Mouse (Mus musculus): ENCODE results near the gene Ccdc28b. TPM values are rescaled to one million over a fixed set of nuclear protein-coding genes. Genes with fewer than 3 reads are reported as not detected.
A peak's percentile ranks its signal among the peaks of the same experiment; 100 is the strongest.

Gene Ccdc28b
- polyA plus RNA-seq, 1 experiment from 2014 or later = 127 TPM

- H3K4me1 ChIP-seq (ENCODE audit: control insufficient read depth, insufficient read depth, low read length) = no peaks in the 10 kb centered on the region
- peaks cover 98% of the 10 kb centered on the region for H3K36me3 ChIP-seq (ENCODE audit: control insufficient read depth, insufficient read depth, low read length)
- WGBS = 78% methylated on average over 4 of the region's 4 CpGs
- ATAC-seq (ENCODE audit: low FRiP score, low TSS enrichment) (no peak), DNase-seq (peak; percentile 34)
- no peak overlapping the region; the same call in 1 of the 2 replicates for H3K9ac ChIP-seq (replicated peaks; ENCODE audit: low read length)
- H3K27ac ChIP-seq (replicated peaks; ENCODE audit: low read depth, low read length) = no peak overlapping the region
- H3K4me2 ChIP-seq (ENCODE audit: low read length) = no peak overlapping the region
- H3K9me3 ChIP-seq (ENCODE audit: control insufficient read depth, low read length) = no peaks in the 10 kb centered on the region
- H3K27me3 ChIP-seq (ENCODE audit: control insufficient read depth, insufficient read depth, low read length) = no peaks in the 10 kb centered on the region
- no peak overlapping the region for H3K4me3 ChIP-seq (replicated peaks; ENCODE audit: low read depth, low read length)
These were observed 7.2 kb upstream of the Ccdc28b start for GRCm38 (mm10) chr4:129630944-129631343.

DNA sequence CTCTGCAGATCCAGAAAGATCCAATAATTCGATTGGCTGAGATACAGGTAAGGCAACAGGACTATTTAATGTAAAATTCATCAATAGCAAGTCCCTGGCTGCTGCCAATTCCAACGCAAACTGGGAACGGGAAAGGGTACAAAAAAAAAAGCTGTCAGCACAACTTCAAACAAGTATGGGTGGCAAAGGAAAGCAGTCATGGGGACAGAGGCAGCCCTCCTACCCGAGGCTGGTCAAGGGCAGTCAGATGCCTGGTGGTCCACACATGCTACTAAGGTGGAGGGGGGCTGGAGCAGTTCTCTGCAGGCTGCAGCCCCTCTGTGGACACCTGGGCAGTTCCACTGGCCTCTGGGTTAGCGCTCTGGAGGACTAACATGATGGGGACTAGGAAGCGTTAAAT lies 2.3 kb upstream of the Ccdc28b start:
- Histone ChIP-seq H3K27ac (replicated peaks; ENCODE audit: low read depth, low read length) (peak overlapping the region; percentile 94; the same call in 1 of the 2 replicates), H3K36me3 (ENCODE audit: control insufficient read depth, insufficient read depth, low read length) (peaks cover 55% of the 10 kb centered on the region), H3K4me2 (ENCODE audit: low read length) (no peak overlapping the region), H3K9me3 (ENCODE audit: control insufficient read depth, low read length) (no peaks in the 10 kb centered on the region), H3K4me1 (ENCODE audit: control insufficient read depth, insufficient read depth, low read length) (peaks cover 31% of the 10 kb centered on the region), H3K4me3 (replicated peaks; ENCODE audit: low read depth, low read length) (no peak overlapping the region), H3K9ac (replicated peaks; ENCODE audit: low read length) (no peak overlapping the region), H3K27me3 (ENCODE audit: control insufficient read depth, insufficient read depth, low read length) (no peaks in the 10 kb centered on the region)
- 72% methylated on average over 6 of the region's 6 CpGs for WGBS
- ATAC-seq (ENCODE audit: low FRiP score, low TSS enrichment) (no peak), DNase-seq (no peak)

DNA sequence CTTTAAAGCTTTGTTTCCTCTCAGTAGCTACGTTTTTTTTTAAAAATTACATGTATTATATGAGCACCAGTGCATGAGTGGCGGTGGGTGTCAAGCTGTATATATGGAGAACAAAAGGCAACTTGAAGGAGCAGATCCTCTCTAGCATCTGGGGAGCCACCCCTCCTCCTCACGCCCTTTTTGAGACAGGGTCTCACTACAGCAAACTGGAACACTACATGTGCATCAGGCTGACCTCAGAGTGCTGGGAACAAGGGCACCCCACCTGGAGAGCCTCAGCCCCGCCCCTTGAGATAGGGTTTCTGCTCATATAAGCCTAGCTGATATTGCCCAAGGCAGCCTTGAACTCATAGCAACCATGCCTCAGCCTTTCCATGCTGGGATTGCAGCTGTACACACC lies 1.7 kb upstream of the Ccdc28b start:
- H3K9me3 ChIP-seq (ENCODE audit: control insufficient read depth, low read length) = no peaks in the 10 kb centered on the region
- H3K27ac ChIP-seq (replicated peaks; ENCODE audit: low read depth, low read length) = peak overlapping the region; percentile 94
- peaks cover 31% of the 10 kb centered on the region for H3K4me1 ChIP-seq (ENCODE audit: control insufficient read depth, insufficient read depth, low read length)
- WGBS = 41% methylated on average over 4 of the region's 4 CpGs
- H3K4me3 ChIP-seq (replicated peaks; ENCODE audit: low read depth, low read length) = no peak overlapping the region
- H3K9ac ChIP-seq (replicated peaks; ENCODE audit: low read length) = peak overlapping the region; percentile 73; the same call in 1 of the 2 replicates
- DNase-seq = no peak
- H3K4me2 ChIP-seq (ENCODE audit: low read length) = peak overlapping the region; percentile 70
- peaks cover 49% of the 10 kb centered on the region for H3K36me3 ChIP-seq (ENCODE audit: control insufficient read depth, insufficient read depth, low read length)
- no peaks in the 10 kb centered on the region for H3K27me3 ChIP-seq (ENCODE audit: control insufficient read depth, insufficient read depth, low read length)
- ATAC-seq (ENCODE audit: low FRiP score, low TSS enrichment) = no peak

DNA sequence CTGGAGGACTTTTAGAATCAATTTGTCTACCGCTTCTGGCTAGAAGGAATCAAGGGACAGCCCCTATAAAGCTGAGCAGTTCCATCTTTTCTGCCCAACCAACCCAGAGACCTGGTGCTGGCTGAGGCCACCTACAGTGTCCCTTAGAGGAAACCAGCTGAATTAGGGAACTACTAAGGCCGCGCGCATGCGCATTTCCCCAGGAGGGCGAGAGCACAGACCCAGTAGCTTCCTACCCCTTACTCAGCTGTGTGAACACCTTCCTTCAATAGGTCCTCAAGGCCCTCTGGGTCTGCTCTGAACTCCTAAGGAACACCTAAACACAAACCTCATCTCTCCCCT lies 1.3 kb upstream of the Ccdc28b start:
- peaks cover 44% of the 10 kb centered on the region for H3K36me3 ChIP-seq (ENCODE audit: control insufficient read depth, insufficient read depth, low read length)
- peak; percentile 51; the same call in 1 of the 2 replicates for ATAC-seq (ENCODE audit: low FRiP score, low TSS enrichment)

DNA sequence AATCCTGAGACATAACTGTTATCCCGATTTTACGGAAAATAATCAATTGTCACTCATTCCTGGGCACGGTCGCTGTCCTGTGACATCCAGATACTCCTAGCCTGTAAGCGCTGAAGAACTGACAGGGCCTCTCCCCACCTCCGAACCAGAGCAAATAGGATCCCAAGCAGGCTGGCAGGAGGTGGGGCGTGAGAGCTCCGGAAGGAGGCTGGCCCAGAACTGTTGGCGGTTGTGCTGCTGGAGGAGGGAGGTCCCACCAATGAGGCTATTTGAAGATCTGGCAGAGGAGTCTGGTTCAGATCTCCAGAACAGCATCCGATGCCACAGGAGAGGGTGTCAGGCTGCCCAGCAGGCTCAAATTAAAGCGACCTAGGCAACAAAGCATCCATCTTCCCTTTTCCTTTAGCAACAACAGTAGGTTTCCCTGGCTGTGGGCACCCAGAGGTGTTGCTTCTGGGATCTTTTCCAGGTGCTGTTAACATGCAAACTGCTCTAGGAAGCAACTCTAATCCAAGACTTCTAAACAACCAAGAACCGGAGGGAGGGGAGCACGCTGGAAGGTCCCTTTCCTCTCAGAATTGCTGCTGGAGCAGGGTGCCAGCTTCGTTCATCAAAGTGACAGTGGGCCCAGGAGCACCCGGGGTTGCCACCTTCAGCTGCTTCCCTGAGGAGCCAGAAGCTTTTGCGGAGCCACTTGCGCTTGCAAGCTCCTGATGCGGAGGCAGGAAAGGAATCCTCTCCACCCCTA lies 708 bp upstream of the Ccdc28b start:
- Histone ChIP-seq H3K9me3 (ENCODE audit: control insufficient read depth, low read length) (no peaks in the 10 kb centered on the region), H3K4me3 (replicated peaks; ENCODE audit: low read depth, low read length) (peak overlapping the region; percentile 65), H3K36me3 (ENCODE audit: control insufficient read depth, insufficient read depth, low read length) (peaks cover 39% of the 10 kb centered on the region), H3K4me1 (ENCODE audit: control insufficient read depth, insufficient read depth, low read length) (peaks cover 31% of the 10 kb centered on the region), H3K9ac (replicated peaks; ENCODE audit: low read length) (peak overlapping the region; percentile 73), H3K27ac (replicated peaks; ENCODE audit: low read depth, low read length) (peak overlapping the region; percentile 94), H3K4me2 (ENCODE audit: low read length) (peak overlapping the region; percentile 70), H3K27me3 (ENCODE audit: control insufficient read depth, insufficient read depth, low read length) (no peaks in the 10 kb centered on the region)
- under 1% methylated on average over 18 of the region's 18 CpGs for WGBS
- ATAC-seq (ENCODE audit: low FRiP score, low TSS enrichment) (peak; percentile 87), DNase-seq (peak; percentile 91)

More for the DNA sequence above, 1.3 kb upstream of the Ccdc28b start:
- DNase-seq = peak; percentile 83
- WGBS = under 1% methylated on average over 6 of the region's 6 CpGs
- no peaks in the 10 kb centered on the region for H3K9me3 ChIP-seq (ENCODE audit: control insufficient read depth, low read length)
- H3K9ac ChIP-seq (replicated peaks; ENCODE audit: low read length) = peak overlapping the region; percentile 73
- peak overlapping the region; percentile 65 for H3K4me3 ChIP-seq (replicated peaks; ENCODE audit: low read depth, low read length)
- peak overlapping the region; percentile 70 for H3K4me2 ChIP-seq (ENCODE audit: low read length)
- peaks cover 31% of the 10 kb centered on the region for H3K4me1 ChIP-seq (ENCODE audit: control insufficient read depth, insufficient read depth, low read length)
- H3K27me3 ChIP-seq (ENCODE audit: control insufficient read depth, insufficient read depth, low read length) = no peaks in the 10 kb centered on the region
- peak overlapping the region; percentile 94 for H3K27ac ChIP-seq (replicated peaks; ENCODE audit: low read depth, low read length)

- Histone ChIP-seq H3K9me3 (ENCODE audit: control insufficient read depth, low read length) (no peaks in the 10 kb centered on the region), H3K27me3 (ENCODE audit: control insufficient read depth, insufficient read depth, low read length) (no peaks in the 10 kb centered on the region), H3K27ac (replicated peaks; ENCODE audit: low read depth, low read length) (peak overlapping the region; percentile 94), H3K9ac (replicated peaks; ENCODE audit: low read length) (peak overlapping the region; percentile 73), H3K36me3 (ENCODE audit: control insufficient read depth, insufficient read depth, low read length) (peaks cover 24% of the 10 kb centered on the region), H3K4me2 (ENCODE audit: low read length) (peak overlapping the region; percentile 70), H3K4me1 (ENCODE audit: control insufficient read depth, insufficient read depth, low read length) (peaks cover 36% of the 10 kb centered on the region), H3K4me3 (replicated peaks; ENCODE audit: low read depth, low read length) (peak overlapping the region; percentile 65)
- DNase-seq = no peak
- WGBS = 22% methylated on average over 8 of the region's 8 CpGs
- ATAC-seq (ENCODE audit: low FRiP score, low TSS enrichment) = no peak
These were observed 778 bp downstream of the Ccdc28b start for GRCm38 (mm10) chr4:129622803-129623535.

DNA sequence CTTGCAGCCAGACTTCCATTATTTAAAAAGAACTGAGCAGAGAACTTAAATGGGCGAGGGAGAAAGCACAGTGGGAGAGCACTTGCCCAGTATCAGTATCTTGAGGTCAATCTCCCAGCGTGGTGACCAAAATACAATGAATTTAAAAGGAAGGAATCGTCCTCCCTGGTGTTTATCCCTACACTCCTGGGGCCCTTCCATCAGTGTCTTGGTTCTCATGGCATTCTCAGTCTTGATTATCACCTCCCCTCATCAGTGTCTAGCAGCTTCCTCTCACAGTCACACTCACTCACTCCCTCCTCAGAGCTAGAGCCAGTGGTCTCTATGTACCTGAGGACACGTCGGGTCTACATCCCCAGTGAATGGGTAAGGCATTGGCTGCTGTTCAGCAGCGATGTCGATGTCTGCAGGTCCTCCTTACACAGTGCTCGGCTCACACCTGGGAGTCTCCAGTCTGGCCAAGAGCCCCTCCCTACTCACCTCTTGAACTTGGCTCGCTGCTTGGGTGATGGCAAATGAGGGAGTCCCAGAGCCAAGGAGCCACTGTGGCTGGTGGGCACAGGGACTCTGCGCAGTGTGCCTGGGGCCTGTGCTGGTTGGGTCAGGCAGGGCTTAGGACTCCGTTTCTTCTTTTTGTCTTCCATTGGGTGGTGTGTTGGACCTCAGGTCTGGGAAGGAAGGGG lies 1.5 kb downstream of the Ccdc28b start:
- H3K4me1 ChIP-seq (ENCODE audit: control insufficient read depth, insufficient read depth, low read length) = peaks cover 39% of the 10 kb centered on the region
- peak overlapping the region; percentile 65 for H3K4me3 ChIP-seq (replicated peaks; ENCODE audit: low read depth, low read length)
- WGBS = 76% methylated on average over 11 of the region's 11 CpGs
- H3K27ac ChIP-seq (replicated peaks; ENCODE audit: low read depth, low read length) = peak overlapping the region; percentile 94
- ATAC-seq (ENCODE audit: low FRiP score, low TSS enrichment) (no peak), DNase-seq (no peak)
- H3K4me2 ChIP-seq (ENCODE audit: low read length) = peak overlapping the region; percentile 70
- no peaks in the 10 kb centered on the region for H3K27me3 ChIP-seq (ENCODE audit: control insufficient read depth, insufficient read depth, low read length)
- peaks cover 17% of the 10 kb centered on the region for H3K36me3 ChIP-seq (ENCODE audit: control insufficient read depth, insufficient read depth, low read length)
- H3K9ac ChIP-seq (replicated peaks; ENCODE audit: low read length) = peak overlapping the region; percentile 73
- H3K9me3 ChIP-seq (ENCODE audit: control insufficient read depth, low read length) = no peaks in the 10 kb centered on the region

DNA sequence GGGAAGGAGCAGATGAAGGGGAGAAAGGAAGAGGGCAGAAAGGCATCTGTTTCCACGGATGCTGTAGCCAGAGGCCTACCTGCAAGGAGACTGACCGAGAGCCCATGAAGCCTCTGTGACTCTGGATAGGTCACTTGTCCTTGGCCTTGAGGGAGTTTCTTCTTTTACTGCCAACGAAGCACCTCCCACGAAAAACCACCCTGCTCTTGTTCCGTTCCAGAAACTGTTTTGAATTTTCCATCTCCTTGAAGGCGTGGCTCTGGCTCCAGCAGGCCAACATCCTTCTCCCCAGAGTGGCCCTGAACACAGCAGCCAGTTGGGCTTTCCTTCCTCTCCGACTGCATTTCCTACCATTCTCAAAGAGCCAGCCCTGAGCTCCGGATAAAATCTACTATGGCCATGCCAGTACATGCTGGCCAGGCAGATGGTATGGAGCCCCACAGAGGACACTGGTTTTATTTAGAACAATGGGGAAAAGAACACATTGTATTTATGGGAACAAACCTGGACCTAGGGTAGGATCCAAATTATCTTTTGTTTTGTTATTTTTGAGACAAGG lies 2.4 kb downstream of the Ccdc28b start:
- Histone ChIP-seq H3K9ac (replicated peaks; ENCODE audit: low read length) (peak overlapping the region; percentile 9; the same call in 1 of the 2 replicates), H3K4me3 (replicated peaks; ENCODE audit: low read depth, low read length) (no peak overlapping the region), H3K4me1 (ENCODE audit: control insufficient read depth, insufficient read depth, low read length) (peaks cover 39% of the 10 kb centered on the region), H3K4me2 (ENCODE audit: low read length) (0 out of 2 replicates have a peak overlapping the region, but pooled peaks have one; percentile 2), H3K9me3 (ENCODE audit: control insufficient read depth, low read length) (no peaks in the 10 kb centered on the region), H3K36me3 (ENCODE audit: control insufficient read depth, insufficient read depth, low read length) (peaks cover 15% of the 10 kb centered on the region), H3K27me3 (ENCODE audit: control insufficient read depth, insufficient read depth, low read length) (no peaks in the 10 kb centered on the region), H3K27ac (replicated peaks; ENCODE audit: low read depth, low read length) (no peak overlapping the region)
- DNase-seq = no peak
- 86% methylated on average over 8 of the region's 8 CpGs for WGBS
- ATAC-seq (ENCODE audit: low FRiP score, low TSS enrichment) = no peak

Data from midbrain, embryonic 14.5 days (tissue).